Mouse (Mus musculus) cerebellum, adult 9-10 months (tissue): ENCODE measurements at regions not wholly inside any gene's neighbourhood (a gene's known extent, or its start where the extent isn't known, plus 50 kb on each side); places are given as distances from the start of the nearest gene placed in this dataset.

Source experiments
- DNase-seq: peaks from one replicate; pipeline ENCODE4 v3.0.0; 2022

- DNase-seq = no peak
Observed at GRCm38 (mm10) chr15:69387466-69387865, 2886.8 kb upstream of the Lrrc6 start.

- DNase-seq = no peak
Observed at GRCm38 (mm10) chr15:69365440-69365839, 2864.7 kb upstream of the Lrrc6 start.

- DNase-seq = no peak
Observed at GRCm38 (mm10) chr15:69350053-69350739, 2849.5 kb upstream of the Lrrc6 start.

GRCm38 (mm10) chr15:69346065-69346464, 2845.4 kb upstream of the Lrrc6 start:
- DNase-seq = no peak

GRCm38 (mm10) chr15:69342759-69343158, 2842.0 kb upstream of the Lrrc6 start:
- DNase-seq = no peak

- no peak for DNase-seq
Observed at GRCm38 (mm10) chr15:69336491-69336890, 2835.8 kb upstream of the Lrrc6 start.

GRCm38 (mm10) chr15:69326537-69326936, 2825.8 kb upstream of the Lrrc6 start:
- DNase-seq = no peak

- DNase-seq = no peak
Observed at GRCm38 (mm10) chr15:69303100-69303499, 2802.4 kb upstream of the Lrrc6 start.

GRCm38 (mm10) chr15:69291273-69291672, 2790.6 kb upstream of the Lrrc6 start:
- no peak for DNase-seq

- DNase-seq = peak; percentile 2
Observed at GRCm38 (mm10) chr15:69275546-69276255, 2775.0 kb upstream of the Lrrc6 start.

GRCm38 (mm10) chr15:69274225-69274766, 2773.6 kb upstream of the Lrrc6 start:
- DNase-seq = no peak

- DNase-seq = no peak
Observed at GRCm38 (mm10) chr15:69273518-69273917, 2772.8 kb upstream of the Lrrc6 start.

- no peak for DNase-seq
Observed at GRCm38 (mm10) chr15:69261940-69262339, 2761.2 kb upstream of the Lrrc6 start.

- DNase-seq = no peak
Observed at GRCm38 (mm10) chr15:69257161-69257778, 2756.6 kb upstream of the Lrrc6 start.

GRCm38 (mm10) chr15:69253698-69254097, 2753.0 kb upstream of the Lrrc6 start:
- DNase-seq = no peak

GRCm38 (mm10) chr15:69252095-69252494, 2751.4 kb upstream of the Lrrc6 start:
- no peak for DNase-seq

GRCm38 (mm10) chr15:69246190-69246966, 2745.7 kb upstream of the Lrrc6 start:
- peak; percentile 2 for DNase-seq

GRCm38 (mm10) chr15:69235271-69235670, 2734.6 kb upstream of the Lrrc6 start:
- no peak for DNase-seq

GRCm38 (mm10) chr15:69224619-69225587, 2724.2 kb upstream of the Lrrc6 start:
- no peak for DNase-seq

- DNase-seq = no peak
Observed at GRCm38 (mm10) chr15:69223411-69223810, 2722.7 kb upstream of the Lrrc6 start.

- DNase-seq = no peak
Observed at GRCm38 (mm10) chr15:69222391-69222790, 2721.7 kb upstream of the Lrrc6 start.
